ENCODE assay signal across 15 mouse cellular contexts in the genomic region with DNA sequence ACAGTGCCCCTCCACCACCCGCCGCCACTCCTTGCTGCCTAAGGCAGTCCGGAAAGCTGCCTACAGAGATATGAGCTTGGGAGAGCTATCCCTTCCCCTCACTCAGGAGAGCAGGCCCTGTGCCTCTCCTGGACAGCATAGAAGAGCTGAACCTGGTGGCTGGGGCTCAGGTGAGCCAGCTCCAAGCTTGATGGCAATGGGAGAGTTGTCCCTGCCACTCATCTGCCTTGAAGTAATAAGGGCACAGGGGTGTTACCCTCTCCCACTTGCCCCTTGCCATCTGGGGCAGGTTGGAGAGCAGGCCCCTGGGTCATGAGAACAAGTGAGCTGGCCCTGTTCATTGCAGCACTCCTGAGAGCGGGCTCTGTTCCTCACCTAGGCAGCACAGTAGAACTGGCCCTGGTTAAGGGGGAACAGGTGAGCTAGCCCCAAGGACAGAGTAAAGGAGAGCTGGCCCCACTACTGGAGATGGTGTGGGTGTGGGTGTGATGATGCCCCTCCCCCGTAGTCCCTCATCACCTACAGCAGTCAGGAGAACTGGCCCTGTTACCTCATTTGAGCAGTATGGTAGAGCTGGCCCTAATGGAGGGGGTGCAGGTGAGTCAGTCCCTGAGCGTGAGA. TPM values are rescaled to one million over a fixed set of nuclear protein-coding genes. Genes with fewer than 3 reads are reported as not detected.
DNase-seq lines count a peak whose midpoint lies in the region; ATAC-seq and TF ChIP-seq lines count a peak whose summit lies in the region.
"Had no signal": no experiment of that assay in that cellular context is flagged by ENCODE, and none has a peak within 500 bp of the region (broad histone marks: within the 10 kb centered on the region; RNA-seq: fewer than 3 reads in every experiment).

No protein-coding gene starts in this region.

- H3K9ac ChIP-seq in kidney, embryonic 16.5 days (replicated peaks; ENCODE audit: low read length), result no peak overlapping the region
- no peak overlapping the region for H3K9ac ChIP-seq in stomach, embryonic 14.5 days (replicated peaks; ENCODE audit: low read depth, low read length)
- H3K9ac ChIP-seq in stomach, postnatal 0 days (ENCODE audit: low read length), result no peak overlapping the region

- H3K4me2 ChIP-seq in kidney, embryonic 16.5 days (replicated peaks; ENCODE audit: low read depth, low read length), result no peak overlapping the region
- H3K4me2 ChIP-seq in stomach, embryonic 14.5 days (replicated peaks; ENCODE audit: low read depth, low read length), result no peak overlapping the region
- no peak overlapping the region for H3K4me2 ChIP-seq in stomach, postnatal 0 days (replicated peaks; ENCODE audit: low read depth)
- H3K4me2 ChIP-seq: heart, embryonic 11.5 days had no signal

- no peak for TF ChIP-seq CTCF in stomach, postnatal 0 days (IDR thresholded peaks at IDR 0.05; ENCODE audit: low read depth)

- DNase-seq in heart, embryonic 10.5 days (ENCODE audit: low spot score), result no peak
- DNase-seq in heart, adult 9 months (ENCODE audit: low spot score in 2 of 2), result no peak
- DNase-seq in kidney, postnatal 10 days, result no peak
- DNase-seq in stomach, postnatal 0 days (ENCODE audit: low spot score), result no peak
- no peak for DNase-seq in natural killer cell, adult 2 months (ENCODE audit: low spot score in 2 of 2)
- DNase-seq in layer of hippocampus, adult 9-11 months, result no peak
- DNase-seq: adrenal gland, adult 8-10 months; B cell, adult 2 months; cerebellum, adult 9-10 months; kidney, postnatal 36 days; lung, postnatal 10 days had no signal

- peak; percentile 35; the same call in 1 of the 2 replicates for ATAC-seq in kidney, embryonic 16.5 days (ENCODE audit: low FRiP score, low TSS enrichment)
- ATAC-seq in stomach, embryonic 14.5 days (ENCODE audit: insufficient number of reproducible peaks, insufficient read depth, low FRiP score, low read depth), result 0 out of 2 replicates have a peak, but pooled peaks have one; percentile 10
- ATAC-seq in stomach, postnatal 0 days (ENCODE audit: low FRiP score, low TSS enrichment), result no peak

- peaks cover 9% of the 10 kb centered on the region for H3K4me1 ChIP-seq in heart, embryonic 10.5 days
- peaks cover 21% of the 10 kb centered on the region for H3K4me1 ChIP-seq in kidney, embryonic 16.5 days (ENCODE audit: insufficient read depth, low read length)
- H3K4me1 ChIP-seq in stomach, embryonic 14.5 days (ENCODE audit: control insufficient read depth, insufficient read depth, low read length), result no peaks in the 10 kb centered on the region
- no peaks in the 10 kb centered on the region for H3K4me1 ChIP-seq in stomach, postnatal 0 days (replicated peaks; ENCODE audit: control insufficient read depth, insufficient read depth)

- no peaks in the 10 kb centered on the region for H3K9me3 ChIP-seq in heart, embryonic 10.5 days
- no peaks in the 10 kb centered on the region for H3K9me3 ChIP-seq in kidney, embryonic 16.5 days (ENCODE audit: low read length)
- H3K9me3 ChIP-seq in stomach, embryonic 14.5 days (ENCODE audit: control insufficient read depth, low read depth, low read length), result no peaks in the 10 kb centered on the region
- no peaks in the 10 kb centered on the region for H3K9me3 ChIP-seq in stomach, postnatal 0 days (ENCODE audit: control insufficient read depth, low read length)
- H3K9me3 ChIP-seq: forebrain, embryonic 10.5 days had no signal

- H3K27ac ChIP-seq in heart, embryonic 10.5 days, result 0 out of 2 replicates have a peak overlapping the region, but pooled peaks have one; percentile 25
- no peak overlapping the region for H3K27ac ChIP-seq in kidney, embryonic 16.5 days (ENCODE audit: low read length)
- H3K27ac ChIP-seq in stomach, embryonic 14.5 days (ENCODE audit: low read length), result no peak overlapping the region
- H3K27ac ChIP-seq in stomach, postnatal 0 days (replicated peaks), result no peak overlapping the region
- H3K27ac ChIP-seq: forebrain, embryonic 10.5 days had no signal

- WGBS in heart, embryonic 10.5 days, result 84% methylated on average over 6 of the region's 6 CpGs
- 93% methylated on average over 6 of the region's 6 CpGs for WGBS in kidney, embryonic 16.5 days
- WGBS in stomach, embryonic 14.5 days, result 90% methylated on average over 6 of the region's 6 CpGs
- WGBS in stomach, postnatal 0 days, result 96% methylated on average over 6 of the region's 6 CpGs

- no peaks in the 10 kb centered on the region; the same call in 1 of the 2 replicates for H3K36me3 ChIP-seq in heart, embryonic 10.5 days
- no peaks in the 10 kb centered on the region for H3K36me3 ChIP-seq in kidney, embryonic 16.5 days (ENCODE audit: insufficient read depth, low read length)
- no peaks in the 10 kb centered on the region; the same call in 1 of the 2 replicates for H3K36me3 ChIP-seq in stomach, embryonic 14.5 days (ENCODE audit: control insufficient read depth, insufficient read depth, low read length)
- H3K36me3 ChIP-seq in stomach, postnatal 0 days (ENCODE audit: control insufficient read depth, insufficient read depth, low read length), result no peaks in the 10 kb centered on the region
- H3K36me3 ChIP-seq: forebrain, embryonic 10.5 days had no signal

- H3K4me3 ChIP-seq in heart, embryonic 10.5 days, result no peak overlapping the region
- no peak overlapping the region for H3K4me3 ChIP-seq in kidney, embryonic 16.5 days (ENCODE audit: low read length)
- H3K4me3 ChIP-seq in stomach, embryonic 14.5 days (ENCODE audit: low read depth, low read length), result no peak overlapping the region
- H3K4me3 ChIP-seq in stomach, postnatal 0 days (ENCODE audit: low read depth, low read length), result no peak overlapping the region
- H3K4me3 ChIP-seq: forebrain, embryonic 10.5 days had no signal

- no peak for TF ChIP-seq EP300 in stomach, postnatal 0 days (optimal IDR thresholded peaks at IDR 0.05)

- no peaks in the 10 kb centered on the region for H3K27me3 ChIP-seq in heart, embryonic 10.5 days (ENCODE audit: insufficient read depth, poor library complexity, severe bottlenecking)
- no peaks in the 10 kb centered on the region for H3K27me3 ChIP-seq in kidney, embryonic 16.5 days (ENCODE audit: insufficient read depth, low read length)
- no peaks in the 10 kb centered on the region for H3K27me3 ChIP-seq in stomach, embryonic 14.5 days (ENCODE audit: control insufficient read depth, insufficient read depth, low read length)
- H3K27me3 ChIP-seq in stomach, postnatal 0 days (ENCODE audit: control insufficient read depth, insufficient read depth, low read length), result no peaks in the 10 kb centered on the region

RNA-seq across cellular contexts. Expression of gene Cped1, which starts 28.7 kb away (rescaled TPM):
- 5.4 and 8.4 TPM in 2 replicates for polyA plus RNA-seq in heart, embryonic 10.5 days (2016; fragmentation: Nextera tagmentation; extraction: Ambion mirVana)
- 35.4 and 42.6 TPM in 2 replicates for polyA plus RNA-seq in kidney, embryonic 16.5 days (2015; fragmentation: Nextera tagmentation; extraction: Ambion mirVana)
- 43.6 and 47.2 TPM in 2 replicates for polyA plus RNA-seq in stomach, embryonic 14.5 days (2014; fragmentation: Nextera tagmentation; extraction: Ambion mirVana)
- polyA plus RNA-seq in stomach, postnatal 0 days (2015; fragmentation: Nextera tagmentation; extraction: Ambion mirVana), result 10.4 and 10.7 TPM in 2 replicates
